Mouse (Mus musculus) lung, adult 2 months (tissue): Measurements from ENCODE around the gene Adgrd1. TPM values are rescaled to one million over a fixed set of nuclear protein-coding genes. Genes with fewer than 3 reads are reported as not detected.

Experiments
- DNase-seq: peaks from one replicate; pipeline ENCODE4 v3.0.0; 2022
- H3K4me1 ChIP-seq: fragments of 200-500 bp; 2 replicates; pipeline ENCODE4 v1.6.1; 2011; ENCODE audit warnings: low read length; ENCODE audit not compliant: control insufficient read depth, insufficient read depth
- H3K4me3 ChIP-seq: fragments of 200-500 bp; replicated peaks from 2 replicates; pipeline ENCODE3; 2011; ENCODE audit warnings: low read depth, mild to moderate bottlenecking, control low read depth, low read length; ENCODE audit errors: extremely low read depth
- CTCF ChIP-seq: fragments of 200-500 bp; IDR thresholded peaks from 2 replicates; pipeline ENCODE4 v1.5.1; 2011; ENCODE audit warnings: mild to moderate bottlenecking, low read length, control low read depth; ENCODE audit not compliant: insufficient read depth
- POLR2A ChIP-seq: fragments of 200-500 bp; IDR thresholded peaks from 2 replicates; pipeline ENCODE4 v1.6.1; 2011; ENCODE audit warnings: low read depth, mild to moderate bottlenecking, control low read depth, low read length, borderline replicate concordance; ENCODE audit errors: extremely low read depth
- WGBS: fragments of 180-500 bp; shearing (Covaris S2); methylation state at CpG from one replicate; pipeline ENCODE4 v1.1.7; 2018; 5-methylcytosine and 5-hydroxymethylcytosine counted together
- polyA plus RNA-seq: library from polyadenylated mRNA; depleted of rRNA; stranded (reverse); fragments of >200 nt; gene quantifications from 2 replicates; pipeline ENCODE4 v1.2.3, GENCODE M21; 2012

The Adgrd1 gene
- polyA plus RNA-seq, 1 experiment: 8.3 TPM

GRCm38 (mm10) chr5:129064186-129064585 is 32.4 kb upstream of the Adgrd1 start:
- no peak for DNase-seq
- Histone ChIP-seq H3K4me1 (no peaks in the 10 kb centered on the region), H3K4me3 (no peak overlapping the region)
- 64% methylated on average over 11 of the region's 11 CpGs for WGBS
- TF ChIP-seq POLR2A (no peak), CTCF (no peak)

DNA sequence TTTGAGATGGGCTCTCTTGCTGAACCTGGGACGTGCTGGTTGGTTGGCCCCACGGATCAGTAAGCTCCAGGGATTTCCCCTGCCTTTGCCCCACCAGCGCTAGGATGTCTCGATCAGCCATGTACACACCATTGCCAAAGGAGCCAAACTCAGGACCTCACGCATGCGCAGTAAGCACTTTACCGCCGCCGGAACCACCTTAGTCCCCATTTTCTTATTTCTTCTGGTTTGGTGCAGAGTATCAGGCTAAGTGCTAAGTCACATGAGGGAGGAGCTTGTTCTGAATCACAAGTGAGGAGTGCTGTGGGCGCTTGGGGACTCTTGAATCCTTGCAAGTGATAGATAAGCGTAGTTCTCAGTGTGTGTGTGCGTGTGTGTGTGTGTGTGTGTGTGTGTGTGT is 31.2 kb upstream of the Adgrd1 start:
- no peak overlapping the region for H3K4me3 ChIP-seq
- no peaks in the 10 kb centered on the region for H3K4me1 ChIP-seq
- WGBS: 81% methylated on average over 12 of the region's 12 CpGs
- TF ChIP-seq CTCF (no peak), POLR2A (no peak)
- DNase-seq: no peak

GRCm38 (mm10) chr5:129065946-129066345 is 30.6 kb upstream of the Adgrd1 start:
- peak; percentile 18 for DNase-seq
- WGBS: 55% methylated on average over 9 of the region's 9 CpGs
- TF ChIP-seq POLR2A: no peak
- TF ChIP-seq CTCF: no peak
- H3K4me1 ChIP-seq: no peaks in the 10 kb centered on the region
- H3K4me3 ChIP-seq: no peak overlapping the region

- 76% methylated on average over 8 of the region's 8 CpGs for WGBS
- H3K4me1 ChIP-seq: no peaks in the 10 kb centered on the region
- no peak for TF ChIP-seq POLR2A
- no peak for TF ChIP-seq CTCF
- no peak for DNase-seq
- H3K4me3 ChIP-seq: no peak overlapping the region
Observed at GRCm38 (mm10) chr5:129066541-129067230, 29.9 kb upstream of the Adgrd1 start.

DNA sequence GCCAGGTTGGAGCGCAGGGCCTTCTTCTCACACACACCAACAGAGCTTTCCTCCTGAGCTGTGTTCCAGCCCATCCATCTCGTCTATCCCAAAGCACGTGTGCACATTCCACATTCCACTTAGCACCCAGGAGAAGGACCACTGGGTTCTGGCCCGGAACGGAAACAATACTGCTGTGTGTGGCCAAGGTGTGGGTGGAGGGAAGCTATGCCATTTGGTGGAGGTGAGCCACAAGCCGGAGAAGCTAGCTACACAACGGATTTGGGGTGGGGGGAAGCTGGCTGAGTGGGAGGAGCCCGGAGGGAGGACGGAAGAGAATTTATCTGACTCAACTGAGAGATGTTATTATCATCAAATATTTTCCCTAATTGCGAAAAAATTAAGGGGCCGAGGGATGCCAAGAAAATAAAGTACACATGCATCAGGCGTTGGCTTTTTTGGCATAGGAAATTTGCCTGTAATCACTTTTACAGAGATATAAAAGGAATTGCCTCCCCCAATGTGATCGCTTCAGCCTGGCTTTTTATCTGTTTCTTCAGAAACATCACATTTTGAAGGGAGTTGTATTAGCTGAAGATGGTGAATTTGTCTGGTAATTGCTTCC is 29.2 kb upstream of the Adgrd1 start:
- H3K4me3 ChIP-seq: no peak overlapping the region
- WGBS: 50% methylated on average over 13 of the region's 13 CpGs
- TF ChIP-seq CTCF (no peak), POLR2A (no peak)
- DNase-seq: no peak
- H3K4me1 ChIP-seq: no peaks in the 10 kb centered on the region

- Histone ChIP-seq H3K4me1 (no peaks in the 10 kb centered on the region), H3K4me3 (no peak overlapping the region)
- WGBS: 68% methylated on average over 14 of the region's 14 CpGs
- DNase-seq: no peak
- TF ChIP-seq POLR2A (no peak), CTCF (no peak)
Observed at GRCm38 (mm10) chr5:129071761-129072280, 24.7 kb upstream of the Adgrd1 start.

DNA sequence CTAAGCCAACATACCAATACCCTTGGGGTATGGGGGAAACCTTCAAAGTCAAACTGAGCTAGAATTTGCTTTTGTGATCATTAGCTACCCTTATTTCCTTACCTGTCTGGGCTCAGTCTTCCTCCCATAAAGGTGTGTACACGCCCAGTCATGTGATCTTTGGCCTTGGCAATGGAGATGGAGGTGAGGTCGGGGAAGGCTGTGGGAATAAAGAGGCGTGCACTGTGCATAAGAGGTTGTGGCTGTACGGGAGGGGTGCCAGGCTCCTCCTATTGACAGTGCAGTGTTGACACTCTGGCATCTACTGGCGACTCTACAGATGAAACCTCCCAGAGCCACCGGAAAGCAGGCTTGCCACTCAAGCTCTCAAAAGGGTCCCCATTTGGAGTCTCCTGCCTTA is 23.1 kb upstream of the Adgrd1 start:
- no peak for DNase-seq
- no peak overlapping the region for H3K4me3 ChIP-seq
- no peak for TF ChIP-seq POLR2A
- no peak for TF ChIP-seq CTCF
- 61% methylated on average over 6 of the region's 6 CpGs for WGBS
- no peaks in the 10 kb centered on the region for H3K4me1 ChIP-seq

DNA sequence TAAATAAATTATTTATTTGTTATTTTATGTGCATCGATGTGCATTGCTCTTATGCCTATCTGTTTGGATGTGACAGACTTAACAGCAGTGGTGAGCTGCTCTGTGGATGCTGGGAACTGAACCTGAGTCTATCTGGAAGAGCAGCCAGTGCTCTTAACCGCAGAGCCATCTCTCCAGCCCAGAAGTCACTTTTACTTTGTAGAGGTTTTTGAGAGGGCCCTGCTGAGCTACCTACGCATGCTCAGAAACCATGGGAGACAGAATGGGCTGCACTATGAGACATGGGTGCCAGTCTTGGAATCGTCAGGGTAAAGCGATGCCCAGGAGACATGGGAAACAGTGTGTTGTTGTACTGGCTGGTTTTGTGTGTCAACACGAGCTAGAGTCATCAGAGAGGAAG is 20.5 kb upstream of the Adgrd1 start:
- TF ChIP-seq POLR2A (no peak), CTCF (no peak)
- Histone ChIP-seq H3K4me3 (no peak overlapping the region), H3K4me1 (no peaks in the 10 kb centered on the region)
- WGBS: 82% methylated on average over 6 of the region's 6 CpGs
- no peak for DNase-seq

DNA sequence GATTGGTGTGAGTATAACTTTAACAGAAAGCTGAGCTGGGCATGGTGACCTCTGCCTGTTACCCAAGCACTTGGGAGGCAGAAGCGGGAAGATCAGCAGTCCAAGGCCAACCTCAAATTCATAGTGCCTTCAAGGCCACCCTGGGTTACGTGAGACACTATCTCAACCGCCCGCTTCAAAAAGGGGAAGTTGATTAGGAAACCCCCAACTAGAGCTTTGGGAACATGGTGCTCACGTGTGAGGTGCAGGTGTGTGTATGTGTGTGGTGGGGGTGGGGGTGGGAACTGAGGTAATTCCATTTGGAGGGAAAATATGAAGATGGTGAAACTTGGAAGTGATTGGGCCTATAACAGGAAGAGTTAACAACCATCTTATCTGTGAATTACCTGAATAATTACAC is 19.3 kb upstream of the Adgrd1 start:
- Histone ChIP-seq H3K4me1 (no peaks in the 10 kb centered on the region), H3K4me3 (no peak overlapping the region)
- WGBS: 80% methylated on average over 5 of the region's 5 CpGs
- TF ChIP-seq CTCF (no peak), POLR2A (no peak)
- no peak for DNase-seq

GRCm38 (mm10) chr5:129081521-129081920 is 15.0 kb upstream of the Adgrd1 start:
- WGBS: 82% methylated on average over 7 of the region's 7 CpGs
- no peak overlapping the region for H3K4me3 ChIP-seq
- TF ChIP-seq POLR2A (no peak), CTCF (no peak)
- H3K4me1 ChIP-seq: no peaks in the 10 kb centered on the region
- no peak for DNase-seq
